Mouse (Mus musculus): ENCODE data around the gene Gm3893. TPM values are rescaled to one million over a fixed set of nuclear protein-coding genes. Genes with fewer than 3 reads are reported as not detected.
"Not testable (repeated sequence)": the region's sequence is repeated elsewhere in the genome, so short reads cannot be mapped to it uniquely, and the experiment has no call there.

Gm3893 gene
- polyA plus RNA-seq (2014; fragmentation: Nextera tagmentation; extraction: Ambion mirVana): not detected in 2 replicates

- H3K27me3 ChIP-seq (ENCODE audit: control insufficient read depth, insufficient read depth, low read length); H3K4me3 ChIP-seq (ENCODE audit: low read length); H3K27ac ChIP-seq (ENCODE audit: low read depth, low read length); H3K36me3 ChIP-seq (ENCODE audit: control insufficient read depth, insufficient read depth, low read length); H3K9ac ChIP-seq (ENCODE audit: low read depth, low read length); H3K9me3 ChIP-seq (ENCODE audit: control insufficient read depth, low read length); H3K4me2 ChIP-seq (replicated peaks; ENCODE audit: low read depth, low read length); H3K4me1 ChIP-seq (ENCODE audit: control insufficient read depth, insufficient read depth, low read length); ATAC-seq (ENCODE audit: low FRiP score, low TSS enrichment): not testable (repeated sequence)
- no CpG with 5 or more reads among the region's 2 CpGs for WGBS
These were observed at the start of gene Gm3893 for GRCm38 (mm10) chr4:42090907-42091306. Gene Gm3893 (plus strand): TSS chr4:42091207.

GRCm38 (mm10) chr4:42114517-42114916 is 23.5 kb downstream of the Gm3893 start, which contains the start of gene Gm13304:
Gene Gm13304 (plus strand): TSS chr4:42114817.
- not testable (repeated sequence) for H3K27me3 ChIP-seq (ENCODE audit: control insufficient read depth, insufficient read depth, low read length); H3K4me1 ChIP-seq (ENCODE audit: control insufficient read depth, insufficient read depth, low read length); H3K27ac ChIP-seq (ENCODE audit: low read depth, low read length); H3K36me3 ChIP-seq (ENCODE audit: control insufficient read depth, insufficient read depth, low read length); H3K4me2 ChIP-seq (replicated peaks; ENCODE audit: low read depth, low read length); H3K9me3 ChIP-seq (ENCODE audit: control insufficient read depth, low read length); H3K9ac ChIP-seq (ENCODE audit: low read depth, low read length); H3K4me3 ChIP-seq (ENCODE audit: low read length); ATAC-seq (ENCODE audit: low FRiP score, low TSS enrichment)
- no CpG with 5 or more reads among the region's 5 CpGs for WGBS

Other genes starting within 250 kb of the Gm3893 start
- not detected in 2 replicates for gene Gm21541, start 187.6 kb upstream of the Gm3893 start, polyA plus RNA-seq (2014; fragmentation: Nextera tagmentation; extraction: Ambion mirVana)
- gene Gm20878, start 149.6 kb upstream of the Gm3893 start, polyA plus RNA-seq (2014; fragmentation: Nextera tagmentation; extraction: Ambion mirVana): 1.3 and 1.8 TPM in 2 replicates
- 0.24 TPM in 1 of 2 replicates, not detected in the other for gene Fam205a4, start 125.1 kb upstream of the Gm3893 start, polyA plus RNA-seq (2014; fragmentation: Nextera tagmentation; extraction: Ambion mirVana)
- gene Gm21093, start 56.5 kb upstream of the Gm3893 start, polyA plus RNA-seq (2014; fragmentation: Nextera tagmentation; extraction: Ambion mirVana): not detected in 2 replicates
- 4.4 and 14.3 TPM in 2 replicates for gene Gm13304, start 23.6 kb downstream of the Gm3893 start, polyA plus RNA-seq (2014; fragmentation: Nextera tagmentation; extraction: Ambion mirVana)
- not detected in 2 replicates for gene Gm13306, start 62.2 kb downstream of the Gm3893 start, polyA plus RNA-seq (2014; fragmentation: Nextera tagmentation; extraction: Ambion mirVana)
- 0.11 TPM in 1 of 2 replicates, not detected in the other for gene Gm13305, start 77.4 kb downstream of the Gm3893 start, polyA plus RNA-seq (2014; fragmentation: Nextera tagmentation; extraction: Ambion mirVana)
- gene Gm10600, start 149.4 kb downstream of the Gm3893 start, polyA plus RNA-seq (2014; fragmentation: Nextera tagmentation; extraction: Ambion mirVana): not detected in 2 replicates
- gene Ccl21b, start 164.6 kb downstream of the Gm3893 start, polyA plus RNA-seq (2014; fragmentation: Nextera tagmentation; extraction: Ambion mirVana): 2.3 TPM in 1 of 2 replicates, not detected in the other
- gene Gm21953, start 203.1 kb downstream of the Gm3893 start, polyA plus RNA-seq (2014; fragmentation: Nextera tagmentation; extraction: Ambion mirVana): not detected in 2 replicates
- gene Fam205a3, start 227.1 kb downstream of the Gm3893 start, polyA plus RNA-seq (2014; fragmentation: Nextera tagmentation; extraction: Ambion mirVana): 0.19 TPM in 1 of 2 replicates, not detected in the other

Data from kidney, embryonic 14.5 days (tissue).